Mouse (Mus musculus) forebrain, postnatal 0 days (tissue): ENCODE measurements around the gene Fos. TPM values are rescaled to one million over a fixed set of nuclear protein-coding genes. Genes with fewer than 3 reads are reported as not detected.

ENCODE experiments used
- ATAC-seq: fragments of 200-750 bp; cut with Nextera tagmentation; 2 replicates; pipeline ENCODE4 v1.8.0; 2017; ENCODE audit warnings: mild to moderate bottlenecking, moderate library complexity
- DNase-seq: peaks from one replicate; pipeline ENCODE4 v3.0.0-alpha.2; 2015
- H3K27ac ChIP-seq: fragments of 300-500 bp; sonication (generic); 2 replicates; pipeline ENCODE4 v1.5.1; 2014; ENCODE audit warnings: low read depth, mild to moderate bottlenecking, antibody characterized with exemption, low read length, moderate library complexity, mixed read lengths
- H3K27me3 ChIP-seq: fragments of 300-500 bp; sonication (generic); 2 replicates; pipeline ENCODE4 v1.6.1; 2014; ENCODE audit warnings: mild to moderate bottlenecking, low read length, mixed read lengths; ENCODE audit not compliant: insufficient read depth
- H3K36me3 ChIP-seq: fragments of 300-500 bp; sonication (generic); 2 replicates; pipeline ENCODE4 v1.6.1; 2014; ENCODE audit warnings: mild to moderate bottlenecking, moderate library complexity; ENCODE audit not compliant: insufficient read depth
- H3K4me1 ChIP-seq: fragments of 300-500 bp; sonication (generic); 2 replicates; pipeline ENCODE4 v1.6.1; 2014; ENCODE audit warnings: antibody characterized with exemption; ENCODE audit not compliant: insufficient read depth
- H3K4me2 ChIP-seq: fragments of 300-500 bp; sonication (generic); 2 replicates; pipeline ENCODE4 v1.6.1; 2014; ENCODE audit warnings: low read depth, mild to moderate bottlenecking, moderate library complexity
- H3K4me3 ChIP-seq: fragments of 300-500 bp; sonication (generic); 2 replicates; pipeline ENCODE4 v1.5.1; 2014; ENCODE audit warnings: low read depth, low read length, mixed read lengths
- H3K9ac ChIP-seq: fragments of 300-500 bp; sonication (generic); 2 replicates; pipeline ENCODE4 v1.6.1; 2014; ENCODE audit warnings: mild to moderate bottlenecking
- H3K9me3 ChIP-seq: fragments of 300-500 bp; sonication (generic); 2 replicates; pipeline ENCODE4 v1.6.1; 2016; ENCODE audit warnings: low read length
- CTCF ChIP-seq: sonication (generic); IDR thresholded peaks from 2 replicates; pipeline ENCODE4 v1.5.1; 2016; ENCODE audit warnings: antibody characterized with exemption, control low read depth, low read depth
- WGBS: fragments of 180-500 bp; shearing (Covaris S2); extraction: QIAGEN DNeasy Blood & Tissue Kit; methylation state at CpG from one replicate; pipeline ENCODE4 v1.1.7; 2014; 5-methylcytosine and 5-hydroxymethylcytosine counted together
- polyA plus RNA-seq: library from polyadenylated mRNA; unstranded; fragments of >200 nt; fragmentation: Nextera tagmentation; extraction: Ambion mirVana; gene quantifications from 2 replicates; pipeline ENCODE4 v1.2.1, GENCODE M21; 2015
- total RNA-seq: library from RNA; depleted of rRNA; stranded (reverse); fragments of >200 nt; gene quantifications from 2 replicates; pipeline ENCODE4 v1.2.3, GENCODE M21; 2014

The Fos gene
- total and polyA plus RNA-seq, 2 experiments from 2014 or later, result 9.3 to 18.0 TPM

DNA sequence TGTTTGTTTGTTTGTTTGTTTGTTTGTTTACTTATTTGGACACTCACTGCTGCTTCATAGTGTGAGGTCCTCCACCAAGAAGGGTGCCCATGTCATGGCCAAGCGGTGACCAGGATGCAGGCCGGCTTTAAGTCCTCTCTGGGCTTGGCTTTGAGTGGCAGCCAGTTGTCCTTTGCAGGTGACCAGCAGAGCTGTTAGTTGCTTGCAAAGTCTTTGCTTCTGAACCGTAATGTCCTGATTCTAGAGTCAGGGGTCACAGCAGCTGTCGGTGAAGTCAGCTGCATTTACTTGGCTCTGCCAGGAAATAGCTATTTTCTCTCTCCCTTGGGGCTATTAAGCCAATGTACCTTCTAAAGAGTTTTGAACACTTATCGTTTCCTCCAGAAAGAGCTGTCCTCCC, 41.3 kb downstream of the Fos start:
- Histone ChIP-seq H3K4me3 (no peak overlapping the region), H3K36me3 (no peaks in the 10 kb centered on the region), H3K9me3 (no peaks in the 10 kb centered on the region), H3K9ac (no peak overlapping the region), H3K4me2 (no peak overlapping the region), H3K27ac (no peak overlapping the region), H3K27me3 (no peaks in the 10 kb centered on the region), H3K4me1 (no peaks in the 10 kb centered on the region)
- TF ChIP-seq CTCF, result no peak
- WGBS, result 83% methylated on average over 5 of the region's 5 CpGs
- DNase-seq (no peak), ATAC-seq (no peak)

DNA sequence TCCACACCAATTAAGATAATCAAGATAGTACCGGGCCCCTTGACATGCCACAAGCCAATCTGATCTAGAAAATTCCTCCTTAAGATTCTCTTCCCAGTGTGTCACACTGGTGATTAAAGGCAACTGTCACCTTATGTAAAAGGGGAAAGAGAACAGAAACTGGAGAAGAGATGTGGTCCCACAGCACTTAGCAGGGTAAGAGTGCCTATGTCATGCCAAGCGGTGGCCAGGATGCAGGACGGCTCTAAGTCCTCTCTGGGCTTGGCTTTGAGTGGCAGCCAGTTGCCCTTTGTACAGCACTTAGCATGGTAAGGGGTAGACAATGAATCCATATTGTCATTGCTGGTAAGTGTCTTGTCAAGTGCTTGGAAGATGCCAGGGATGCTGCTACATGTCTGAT, 42.2 kb downstream of the Fos start:
- WGBS, result 83% methylated on average over 3 of the region's 3 CpGs
- H3K9me3 ChIP-seq, result no peaks in the 10 kb centered on the region
- no peak for TF ChIP-seq CTCF

DNA sequence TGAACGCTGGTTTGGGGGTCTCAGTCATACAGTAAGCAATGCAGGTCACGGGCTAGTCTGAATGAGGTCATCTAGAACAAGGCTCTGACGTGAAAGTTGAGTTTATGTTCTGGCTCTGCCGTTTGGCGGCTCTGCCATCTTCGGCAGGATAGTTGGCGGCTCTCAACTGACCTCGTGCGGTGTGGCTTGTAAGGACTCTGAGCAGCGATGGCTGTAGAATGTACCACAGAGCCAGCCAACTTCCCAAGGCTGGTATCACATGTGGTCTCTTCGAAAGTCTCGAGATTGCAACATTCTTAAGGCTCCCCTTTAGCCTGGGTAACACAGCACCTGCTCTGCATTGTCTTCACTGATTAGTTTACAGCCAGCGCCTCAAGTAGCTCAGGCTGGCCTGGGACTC, 43.6 kb downstream of the Fos start:
- 90% methylated on average over 13 of the region's 13 CpGs for WGBS
- Histone ChIP-seq H3K4me1 (no peaks in the 10 kb centered on the region), H3K4me3 (no peak overlapping the region), H3K9ac (no peak overlapping the region), H3K36me3 (no peaks in the 10 kb centered on the region), H3K4me2 (no peak overlapping the region), H3K27ac (no peak overlapping the region), H3K9me3 (no peaks in the 10 kb centered on the region), H3K27me3 (no peaks in the 10 kb centered on the region)
- no peak for DNase-seq
- TF ChIP-seq CTCF, result no peak
- no peak for ATAC-seq

More for the DNA sequence above, 42.2 kb downstream of the Fos start:
- Histone ChIP-seq H3K36me3 (no peaks in the 10 kb centered on the region), H3K4me3 (no peak overlapping the region), H3K4me1 (no peaks in the 10 kb centered on the region), H3K9ac (no peak overlapping the region), H3K27ac (no peak overlapping the region), H3K4me2 (no peak overlapping the region), H3K27me3 (no peaks in the 10 kb centered on the region)
- DNase-seq (no peak), ATAC-seq (no peak)

DNA sequence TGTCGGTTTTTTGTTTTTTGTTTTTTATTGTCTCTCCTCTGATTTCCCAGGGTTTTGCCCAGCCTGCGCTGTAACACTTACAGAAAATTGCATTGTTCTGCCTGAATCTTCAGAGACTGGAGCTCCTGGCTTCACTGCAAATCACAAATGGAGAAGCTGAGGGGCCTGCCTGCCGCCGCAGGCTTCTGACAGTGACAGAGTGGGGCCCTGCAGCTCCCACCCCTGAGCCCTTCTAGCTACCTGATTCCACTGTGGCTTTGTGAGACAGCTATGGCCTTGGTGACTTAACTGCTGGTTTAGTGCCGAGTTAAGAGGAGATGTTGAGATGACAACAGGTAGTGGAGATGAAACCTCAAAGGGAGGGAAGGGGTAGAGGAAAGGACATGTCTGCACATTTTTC, 44.3 kb downstream of the Fos start:
- TF ChIP-seq CTCF, result no peak
- Histone ChIP-seq H3K9me3 (no peaks in the 10 kb centered on the region), H3K9ac (no peak overlapping the region), H3K4me1 (no peaks in the 10 kb centered on the region), H3K36me3 (no peaks in the 10 kb centered on the region), H3K27ac (no peak overlapping the region), H3K4me2 (no peak overlapping the region), H3K4me3 (no peak overlapping the region), H3K27me3 (no peaks in the 10 kb centered on the region)
- DNase-seq (no peak), ATAC-seq (no peak)
- WGBS, result 88% methylated on average over 5 of the region's 5 CpGs

DNA sequence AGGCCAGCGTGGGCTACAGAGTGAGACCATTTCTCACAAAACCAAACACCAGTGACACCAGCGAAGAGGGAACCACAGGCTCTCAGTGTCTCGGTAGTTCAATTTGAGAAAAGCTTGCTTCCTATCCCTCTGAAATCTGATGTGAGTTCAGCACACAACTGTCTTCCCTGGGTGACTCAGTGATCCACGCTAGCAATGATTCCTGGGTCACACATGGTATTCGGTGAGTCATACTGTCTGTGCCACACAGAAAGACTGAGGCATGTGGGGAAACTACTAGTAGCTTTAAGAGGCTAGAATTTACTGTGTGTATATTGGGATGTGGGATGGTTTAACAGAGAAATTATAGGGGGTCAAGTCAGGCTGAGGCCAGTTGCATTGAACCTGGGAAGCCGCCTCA, 45.9 kb downstream of the Fos start:
- Histone ChIP-seq H3K9ac (no peak overlapping the region), H3K4me2 (no peak overlapping the region), H3K9me3 (no peaks in the 10 kb centered on the region), H3K27me3 (no peaks in the 10 kb centered on the region), H3K27ac (no peak overlapping the region), H3K4me3 (no peak overlapping the region), H3K4me1 (no peaks in the 10 kb centered on the region), H3K36me3 (no peaks in the 10 kb centered on the region)
- WGBS, result 97% methylated on average over 6 of the region's 6 CpGs
- DNase-seq (no peak), ATAC-seq (no peak)
- no peak for TF ChIP-seq CTCF

DNA sequence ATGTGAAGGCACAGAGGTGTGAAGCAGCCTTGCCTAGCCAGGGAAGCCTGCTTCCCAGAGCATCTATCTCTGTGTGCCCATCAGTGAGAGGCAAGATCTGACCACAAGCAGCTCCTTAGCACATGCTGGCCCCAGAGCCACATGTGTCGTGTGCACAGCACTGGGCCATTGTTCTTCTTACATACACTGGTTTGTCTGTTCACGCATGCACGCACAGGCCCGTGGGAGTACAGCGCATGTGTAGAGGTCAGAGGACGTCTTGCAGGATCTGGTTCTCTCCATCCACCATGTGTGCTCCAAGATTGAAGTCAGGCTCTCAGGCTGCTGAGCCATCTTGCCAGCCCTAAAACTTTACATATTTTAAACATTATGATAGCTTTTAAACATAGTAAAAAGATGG, 47.4 kb downstream of the Fos start:
- 83% methylated on average over 6 of the region's 6 CpGs for WGBS
- H3K4me2 ChIP-seq, result no peak overlapping the region
- DNase-seq, result no peak
- no peak overlapping the region for H3K27ac ChIP-seq
- H3K36me3 ChIP-seq, result no peaks in the 10 kb centered on the region
- no peak for TF ChIP-seq CTCF
- no peaks in the 10 kb centered on the region for H3K4me1 ChIP-seq
- H3K4me3 ChIP-seq, result no peak overlapping the region
- H3K9ac ChIP-seq, result no peak overlapping the region
- no peak for ATAC-seq
- H3K9me3 ChIP-seq, result no peaks in the 10 kb centered on the region
- no peaks in the 10 kb centered on the region for H3K27me3 ChIP-seq

DNA sequence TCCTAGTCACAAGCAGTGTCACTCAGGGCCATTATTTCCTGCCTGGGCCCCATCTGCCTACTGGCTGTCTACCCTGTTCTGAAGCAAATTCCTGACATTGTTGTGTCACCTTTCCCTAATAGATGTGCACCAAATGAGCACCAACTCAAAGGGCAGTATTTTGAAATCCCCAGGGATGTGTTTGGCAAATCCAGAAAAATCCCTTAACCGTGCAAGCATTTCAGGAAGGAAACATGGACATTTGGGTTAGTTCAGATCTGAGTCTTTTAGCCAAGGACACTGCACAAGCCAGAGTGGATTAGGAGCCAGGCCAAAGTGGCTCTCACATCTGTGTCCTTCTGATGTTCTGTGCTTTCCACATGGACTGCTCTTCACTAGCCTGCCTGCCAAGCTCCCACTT, 48.0 kb downstream of the Fos start:
- no peak for ATAC-seq
- Histone ChIP-seq H3K36me3 (no peaks in the 10 kb centered on the region), H3K27me3 (no peaks in the 10 kb centered on the region), H3K9ac (no peak overlapping the region), H3K27ac (no peak overlapping the region), H3K4me2 (no peak overlapping the region), H3K9me3 (no peaks in the 10 kb centered on the region), H3K4me1 (no peaks in the 10 kb centered on the region), H3K4me3 (no peak overlapping the region)
- WGBS, result 65% methylated on average over 1 of the region's 1 CpGs
- DNase-seq, result no peak
- TF ChIP-seq CTCF, result no peak
